In the genomic region with DNA sequence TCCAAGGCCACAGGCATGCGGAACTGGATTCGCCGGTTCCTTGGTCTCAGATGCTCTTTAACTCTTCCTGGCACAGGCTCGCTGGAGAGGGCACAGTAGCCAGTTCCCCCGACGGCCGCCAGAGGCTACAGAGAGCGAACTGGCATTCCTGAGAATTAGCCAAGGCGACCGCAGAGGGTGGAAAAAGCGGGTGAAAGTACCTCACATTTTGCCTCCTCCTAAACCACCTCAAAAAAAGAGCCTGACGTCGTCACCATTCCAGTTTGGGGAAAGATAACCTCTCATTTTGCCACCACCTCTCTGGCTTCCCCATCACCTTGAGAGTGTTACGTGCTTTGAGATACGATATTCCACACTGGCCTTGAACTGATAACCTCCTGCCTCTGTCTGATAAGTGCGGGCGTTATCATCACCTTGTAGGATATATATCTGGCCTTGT, we compare ENCODE assay signal across 1 mouse cellular context.
A peak's percentile ranks its signal among the peaks of the same experiment; 100 is the strongest.
TF ChIP-seq lines count a peak whose summit lies in the region.

No protein-coding gene starts in this region.

TF ChIP-seq in MEL, 35 proteins besides CTCF, POLR2A, EP300 and RAD21:
- TF ChIP-seq NRF1 (IDR thresholded peaks at IDR 0.05; ENCODE audit: insufficient read depth, low read depth, low read length, poor library complexity, severe bottlenecking) (no peak), MAFK (IDR thresholded peaks at IDR 0.05; ENCODE audit: borderline replicate concordance, low read depth, low read length) (no peak), UBTF (IDR thresholded peaks at IDR 0.05; ENCODE audit: borderline replicate concordance, insufficient read depth, low read depth, low read length) (no peak), ZNF384 (IDR thresholded peaks at IDR 0.05; ENCODE audit: low read depth, low read length) (peak; percentile 76), USF2 (IDR thresholded peaks at IDR 0.05; ENCODE audit: borderline replicate concordance in 1 of 2, insufficient read depth in 1 of 2, low read depth in 1 of 2, low read length in 2 of 2) (no peak), BHLHE40 (IDR thresholded peaks at IDR 0.05; ENCODE audit: borderline replicate concordance, low read depth, low read length) (0 out of 2 replicates have a peak, but pooled peaks have one; percentile 13), GABPA (IDR thresholded peaks at IDR 0.05; ENCODE audit: low read depth, low read length) (no peak; the same call in 1 of the 2 replicates), CHD1 (IDR thresholded peaks at IDR 0.05; ENCODE audit: low read depth, low read length) (no peak), SMC3 (IDR thresholded peaks at IDR 0.05; ENCODE audit: low read depth, low read length) (no peak; the same call in 1 of the 2 replicates), ZC3H11A (IDR thresholded peaks at IDR 0.05; ENCODE audit: low read depth, low read length) (no peak), MYC (IDR thresholded peaks at IDR 0.05; ENCODE audit: low read depth, low read length) (no peak), MYB (IDR thresholded peaks at IDR 0.05; ENCODE audit: low read depth, low read length) (no peak), E2F4 (IDR thresholded peaks at IDR 0.05; ENCODE audit: borderline replicate concordance, low read depth, low read length) (no peak), HCFC1 (IDR thresholded peaks at IDR 0.05; ENCODE audit: low read depth, low read length) (0 out of 2 replicates have a peak, but pooled peaks have one; percentile 18), TAL1 (IDR thresholded peaks at IDR 0.05; ENCODE audit: low read length) (peak; percentile 42; the same call in 1 of the 2 replicates), KAT2A (conservative IDR thresholded peaks at IDR 0.05; ENCODE audit: low read depth, low read length) (no peak), ETS1 (IDR thresholded peaks at IDR 0.05; ENCODE audit: low read depth, low read length) (peak; percentile 65), USF1 (IDR thresholded peaks at IDR 0.05; ENCODE audit: low read depth, low read length) (no peak), SIN3A (IDR thresholded peaks at IDR 0.05; ENCODE audit: low read length) (peak; percentile 0), TCF12 (IDR thresholded peaks at IDR 0.05; ENCODE audit: low read depth, low read length) (peak; percentile 87), NELFE (IDR thresholded peaks at IDR 0.05; ENCODE audit: low read depth, low read length) (no peak), POLR2AphosphoS2 (IDR thresholded peaks at IDR 0.05; ENCODE audit: low read length) (no peak), TBP (IDR thresholded peaks at IDR 0.05; ENCODE audit: low read depth, low read length) (no peak), ZMIZ1 (IDR thresholded peaks at IDR 0.05; ENCODE audit: low read depth, low read length) (no peak), CHD2 (IDR thresholded peaks at IDR 0.05; ENCODE audit: low read length) (no peak), MAX (IDR thresholded peaks at IDR 0.05; ENCODE audit: low read length) (peak; percentile 59; the same call in 1 of the 2 replicates), MEF2A (IDR thresholded peaks at IDR 0.05; ENCODE audit: extremely low read depth, insufficient replicate concordance, low read depth, low read length, poor library complexity, severe bottlenecking) (no peak), ZKSCAN1 (IDR thresholded peaks at IDR 0.05; ENCODE audit: low read depth, low read length) (no peak), RCOR1 (IDR thresholded peaks at IDR 0.05; ENCODE audit: low read depth, low read length) (peak; percentile 54), JUND (IDR thresholded peaks at IDR 0.05; ENCODE audit: low read depth, low read length) (no peak), MXI1 (IDR thresholded peaks at IDR 0.05; ENCODE audit: low read depth, low read length) (no peak), ELF1 (IDR thresholded peaks at IDR 0.05; ENCODE audit: low read depth, low read length) (no peak), MAZ (IDR thresholded peaks at IDR 0.05; ENCODE audit: low read depth, low read length) (no peak), GATA1 (IDR thresholded peaks at IDR 0.05; ENCODE audit: low read depth, low read length) (peak; percentile 84), POLR2AphosphoS5 (IDR thresholded peaks at IDR 0.05; ENCODE audit: borderline replicate concordance, low read depth, low read length) (no peak)
